Mouse (Mus musculus) kidney, adult 9 months (tissue): ENCODE measurements around the gene Rab11fip5.

ENCODE experiments used
- DNase-seq: peaks from one replicate; pipeline ENCODE4 v3.0.0; 2022

Rab11fip5 gene

GRCm38 (mm10) chr6:85346028-85346634 lies 28.3 kb downstream of the Rab11fip5 start:
- peak; percentile 93 for DNase-seq

- DNase-seq: no peak
These were observed 29.5 kb downstream of the Rab11fip5 start for GRCm38 (mm10) chr6:85344929-85345328.

- peak; percentile 61 for DNase-seq
These were observed 31.4 kb downstream of the Rab11fip5 start for GRCm38 (mm10) chr6:85343027-85343426.

- no peak for DNase-seq
These were observed 32.5 kb downstream of the Rab11fip5 start for GRCm38 (mm10) chr6:85341814-85342501.

GRCm38 (mm10) chr6:85340184-85340583 lies 34.2 kb downstream of the Rab11fip5 start:
- DNase-seq: no peak

GRCm38 (mm10) chr6:85339273-85339901 lies 35.0 kb downstream of the Rab11fip5 start:
- peak; percentile 79 for DNase-seq

GRCm38 (mm10) chr6:85336944-85337343 lies 37.5 kb downstream of the Rab11fip5 start:
- DNase-seq: peak; percentile 4

GRCm38 (mm10) chr6:85335352-85335751 lies 39.1 kb downstream of the Rab11fip5 start:
- no peak for DNase-seq

GRCm38 (mm10) chr6:85334851-85335250 lies 39.6 kb downstream of the Rab11fip5 start:
- peak; percentile 52 for DNase-seq

GRCm38 (mm10) chr6:85334251-85334650 lies 40.2 kb downstream of the Rab11fip5 start:
- DNase-seq: no peak

GRCm38 (mm10) chr6:85333732-85334131 lies 40.7 kb downstream of the Rab11fip5 start:
- DNase-seq: no peak

GRCm38 (mm10) chr6:85333000-85333669 lies 41.3 kb downstream of the Rab11fip5 start, which contains the start of gene Sfxn5:
Sfxn5 (minus strand) TSS chr6:85333422.
- DNase-seq: peak; percentile 96

- peak; percentile 72 for DNase-seq
These were observed 42.0 kb downstream of the Rab11fip5 start for GRCm38 (mm10) chr6:85332351-85332999.

GRCm38 (mm10) chr6:85331736-85332135 lies 42.7 kb downstream of the Rab11fip5 start:
- no peak for DNase-seq

- DNase-seq: peak; percentile 82
These were observed 43.2 kb downstream of the Rab11fip5 start for GRCm38 (mm10) chr6:85331221-85331735.

GRCm38 (mm10) chr6:85329666-85330185 lies 44.7 kb downstream of the Rab11fip5 start:
- peak; percentile 78 for DNase-seq

GRCm38 (mm10) chr6:85326564-85326963 lies 47.9 kb downstream of the Rab11fip5 start:
- DNase-seq: no peak

GRCm38 (mm10) chr6:85325109-85325508 lies 49.3 kb downstream of the Rab11fip5 start:
- no peak for DNase-seq

GRCm38 (mm10) chr6:85320445-85320866 lies 54.0 kb downstream of the Rab11fip5 start:
- DNase-seq: no peak

- no peak for DNase-seq
These were observed 58.2 kb downstream of the Rab11fip5 start for GRCm38 (mm10) chr6:85316211-85316610.

GRCm38 (mm10) chr6:85314064-85314798 lies 60.2 kb downstream of the Rab11fip5 start:
- no peak for DNase-seq

- no peak for DNase-seq
These were observed 66.5 kb downstream of the Rab11fip5 start for GRCm38 (mm10) chr6:85307894-85308293.
